Mouse (Mus musculus) ES-E14 (cell line): ENCODE results near the gene Josd2.

Source experiments
- CHD2 ChIP-seq: IDR thresholded peaks from 2 replicates; pipeline ENCODE4 v1.6.1; 2014; ENCODE audit warnings: mild to moderate bottlenecking, low read depth, low read length, inconsistent platforms
- HCFC1 ChIP-seq: IDR thresholded peaks from 2 replicates; pipeline ENCODE4 v1.6.1; 2012; ENCODE audit warnings: low read length, inconsistent platforms, borderline replicate concordance; ENCODE audit not compliant: insufficient read depth
- MAFK ChIP-seq: IDR thresholded peaks from 2 replicates; pipeline ENCODE4 v1.6.1; 2014; ENCODE audit warnings: mild to moderate bottlenecking, low read depth, low read length, inconsistent platforms; ENCODE audit not compliant: insufficient read depth
- ZNF384 ChIP-seq: IDR thresholded peaks from 2 replicates; pipeline ENCODE4 v1.6.1; 2012; ENCODE audit warnings: low read depth, low read length, inconsistent platforms

DNA sequence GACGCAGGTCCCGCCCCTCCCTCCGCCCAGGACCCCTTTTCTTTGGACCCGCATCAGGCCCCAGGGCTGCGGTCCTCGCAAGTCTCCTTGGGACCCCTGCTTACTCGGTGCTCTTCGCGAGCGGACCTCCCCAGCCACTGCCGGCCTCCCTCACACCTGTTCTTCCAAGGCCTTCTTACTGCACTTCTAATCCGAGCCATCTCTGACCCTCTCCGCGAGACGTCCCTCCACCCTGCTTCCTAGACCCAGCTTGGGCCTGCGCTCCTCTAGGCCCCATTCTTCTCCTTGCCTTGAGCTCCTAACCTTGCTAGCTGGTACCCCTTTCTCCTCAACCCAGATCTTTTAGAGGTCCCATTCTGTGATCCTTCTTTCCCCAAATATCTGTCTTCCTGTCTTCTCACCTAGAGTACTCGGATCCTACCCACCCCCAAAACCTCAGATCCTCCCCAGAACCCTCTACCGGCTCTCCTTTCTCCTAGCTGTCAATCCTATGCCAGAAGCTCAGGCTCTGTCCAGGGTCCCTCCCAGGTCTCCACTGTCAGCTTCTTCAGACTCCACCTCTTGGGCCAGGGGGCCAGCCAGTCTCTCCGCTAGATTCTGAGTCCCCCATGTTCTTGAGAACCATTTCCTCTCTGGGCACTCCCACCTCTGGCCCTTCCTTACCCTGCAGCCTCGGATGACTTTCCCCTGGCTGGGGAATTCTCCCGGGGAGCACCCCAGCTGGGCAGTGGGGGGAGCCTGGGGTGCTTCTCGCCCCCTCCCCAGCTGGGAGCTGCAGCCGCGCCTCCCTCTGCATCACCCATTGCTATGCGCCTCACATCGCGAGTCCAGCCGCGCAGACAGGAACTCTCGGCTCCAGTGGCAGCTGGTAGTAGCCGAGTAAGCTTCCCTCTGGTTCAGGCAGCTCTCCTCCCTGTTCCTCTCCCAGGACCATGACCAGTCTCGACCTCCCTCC, 38.0 kb upstream of the Josd2 start:
- no peak for TF ChIP-seq MAFK
- no peak for TF ChIP-seq CHD2
- no peak for TF ChIP-seq HCFC1
- TF ChIP-seq ZNF384: no peak
